ENCODE assay signal across 15 mouse cellular contexts in genomic region chr19:58186558-58186957, GRCm38 (mm10).
DNase-seq lines count a peak whose midpoint lies in the region; ATAC-seq lines count a peak whose summit lies in the region.
"Had no signal": no experiment of that assay in that cellular context is flagged by ENCODE, and none has a peak within 500 bp of the region (broad histone marks: within the 10 kb centered on the region; RNA-seq: fewer than 3 reads in every experiment).

No protein-coding gene starts in this region.

- intact Hi-C loops in heart, postnatal 14 days (cut with DNase I) = no loop called here

- peak; percentile 83 for ATAC-seq in forebrain, embryonic 16.5 days
- ATAC-seq in kidney, embryonic 14.5 days (ENCODE audit: low FRiP score, low TSS enrichment) = no peak
- ATAC-seq in megakaryocyte-erythroid progenitor cell, adult 5-6 weeks (replicated peaks; ENCODE audit: low FRiP score, low TSS enrichment, poor library complexity, severe bottlenecking) = no peak
- ATAC-seq: inflammation-experienced regulatory T-cells, adult 6 months; midbrain, embryonic 15.5 days had no signal

- H3K27ac ChIP-seq in forebrain, embryonic 16.5 days (ENCODE audit: low read length) = no peak overlapping the region
- H3K27ac ChIP-seq in forebrain, embryonic 10.5 days = no peak overlapping the region
- no peak overlapping the region for H3K27ac ChIP-seq in kidney, embryonic 14.5 days (ENCODE audit: low read depth, low read length)
- H3K27ac ChIP-seq: embryonic facial prominence, embryonic 12.5 days; midbrain, embryonic 15.5 days; neural tube, embryonic 13.5 days had no signal

- no peak for DNase-seq in forebrain, embryonic 10.5 days (ENCODE audit: extremely low spot score, low spot score)
- DNase-seq in kidney, adult 9 months = peak; percentile 6
- DNase-seq in cerebellum, postnatal 10 days = peak; percentile 74 to 89
- peak; percentile 7 to 42 for DNase-seq in heart, postnatal 14 days
- DNase-seq in urinary bladder, postnatal 10 days (ENCODE audit: low spot score) = no peak
- DNase-seq: gastrocnemius, postnatal 10 days; lung, postnatal 14 days; right cerebral cortex, postnatal 14 days had no signal

- H3K27me3 ChIP-seq in forebrain, embryonic 16.5 days (replicated peaks; ENCODE audit: control insufficient read depth, insufficient read depth, low read length) = no peaks in the 10 kb centered on the region
- H3K27me3 ChIP-seq in forebrain, embryonic 10.5 days (ENCODE audit: poor library complexity, severe bottlenecking) = peaks cover 25% of the 10 kb centered on the region
- H3K27me3 ChIP-seq in kidney, embryonic 14.5 days (ENCODE audit: control insufficient read depth, insufficient read depth, low read length) = no peaks in the 10 kb centered on the region
- H3K27me3 ChIP-seq: midbrain, embryonic 15.5 days; neural tube, embryonic 13.5 days had no signal

- H3K4me3 ChIP-seq in forebrain, embryonic 16.5 days (replicated peaks; ENCODE audit: low read length) = no peak overlapping the region
- H3K4me3 ChIP-seq in forebrain, embryonic 10.5 days = no peak overlapping the region
- no peak overlapping the region for H3K4me3 ChIP-seq in kidney, embryonic 14.5 days (ENCODE audit: low read length)
- H3K4me3 ChIP-seq: embryonic facial prominence, embryonic 12.5 days; midbrain, embryonic 15.5 days; neural tube, embryonic 13.5 days had no signal

- H3K4me1 ChIP-seq in forebrain, embryonic 16.5 days (replicated peaks; ENCODE audit: control insufficient read depth, insufficient read depth, low read length) = peaks cover 4% of the 10 kb centered on the region
- peaks cover 8% of the 10 kb centered on the region; the same call in 1 of the 2 replicates for H3K4me1 ChIP-seq in forebrain, embryonic 10.5 days
- peaks cover 9% of the 10 kb centered on the region; the same call in 1 of the 2 replicates for H3K4me1 ChIP-seq in kidney, embryonic 14.5 days (ENCODE audit: control insufficient read depth, insufficient read depth, low read length)
- H3K4me1 ChIP-seq: midbrain, embryonic 15.5 days; neural tube, embryonic 13.5 days had no signal

- H3K36me3 ChIP-seq in forebrain, embryonic 16.5 days (ENCODE audit: control insufficient read depth, insufficient read depth) = no peaks in the 10 kb centered on the region
- no peaks in the 10 kb centered on the region for H3K36me3 ChIP-seq in forebrain, embryonic 10.5 days (replicated peaks)
- H3K36me3 ChIP-seq in kidney, embryonic 14.5 days (ENCODE audit: control insufficient read depth, insufficient read depth, low read length) = no peaks in the 10 kb centered on the region
- H3K36me3 ChIP-seq: embryonic facial prominence, embryonic 12.5 days; midbrain, embryonic 15.5 days; neural tube, embryonic 13.5 days had no signal

- whole genome bisulfite sequencing in forebrain, embryonic 16.5 days = 37% methylated on average over 4 of the region's 4 CpGs
- WGBS in forebrain, embryonic 10.5 days = 61% methylated on average over 4 of the region's 4 CpGs
- 70% methylated on average over 4 of the region's 4 CpGs for WGBS in kidney, embryonic 14.5 days

- no peak overlapping the region for H3K4me2 ChIP-seq in forebrain, embryonic 16.5 days (ENCODE audit: low read length)
- H3K4me2 ChIP-seq in kidney, embryonic 14.5 days (replicated peaks; ENCODE audit: low read depth, low read length) = no peak overlapping the region
- H3K4me2 ChIP-seq: embryonic facial prominence, embryonic 12.5 days; midbrain, embryonic 15.5 days; neural tube, embryonic 13.5 days had no signal

- H3K9ac ChIP-seq in forebrain, embryonic 16.5 days (replicated peaks; ENCODE audit: low read depth, low read length) = no peak overlapping the region
- no peak overlapping the region for H3K9ac ChIP-seq in kidney, embryonic 14.5 days (ENCODE audit: low read depth, low read length)
- H3K9ac ChIP-seq: embryonic facial prominence, embryonic 12.5 days; midbrain, embryonic 15.5 days; neural tube, embryonic 13.5 days had no signal

- H3K9me3 ChIP-seq in forebrain, embryonic 16.5 days (ENCODE audit: control insufficient read depth, low read length) = no peaks in the 10 kb centered on the region
- H3K9me3 ChIP-seq in forebrain, embryonic 10.5 days = no peaks in the 10 kb centered on the region
- no peaks in the 10 kb centered on the region for H3K9me3 ChIP-seq in kidney, embryonic 14.5 days (ENCODE audit: control insufficient read depth, low read length)
- H3K9me3 ChIP-seq: embryonic facial prominence, embryonic 12.5 days; midbrain, embryonic 15.5 days; neural tube, embryonic 13.5 days had no signal

Comparison
In these comparisons a context has a peak if more than half of its experiments do, and no peak if none do; other contexts are left out.
1. DNase-seq: peak in kidney, adult 9 months (single experiment), cerebellum, postnatal 10 days (2 of 2) and heart, postnatal 14 days (2 of 2); none in forebrain, embryonic 10.5 days (single experiment) and urinary bladder, postnatal 10 days (single experiment).